Mouse (Mus musculus) activated CD4-positive, CD25-positive, alpha-beta regulatory T cell (primary cell): ENCODE data around the gene Lrrc3. TPM values are rescaled to one million over a fixed set of nuclear protein-coding genes. Genes with fewer than 3 reads are reported as not detected.

ENCODE experiments used
- polyA plus RNA-seq, 2 experiments: library from polyadenylated mRNA; unstranded; fragments of 100-300 nt; shearing (Covaris generic); gene quantifications; one replicate each; pipeline ENCODE4 v1.2.1; 2017

Lrrc3 gene
- polyA plus RNA-seq = under 1 TPM in 1 of 2 experiments, not detected in 1; 0.22 TPM

GRCm38 (mm10) chr10:77902211-77902893 is at the start of gene Lrrc3:
Gene Lrrc3, minus strand, starts transcription at chr10:77902536.

GRCm38 (mm10) chr10:77861675-77862074 is 40.7 kb downstream of the Lrrc3 start, which contains the start of gene Gm3285:
Gene Gm3285, plus strand, starts transcription at chr10:77861975.

GRCm38 (mm10) chr10:77852559-77852958 is 49.8 kb downstream of the Lrrc3 start, which contains the start of gene Gm10318:
Gene Gm10318, plus strand, starts transcription at chr10:77852859.

Other genes starting within 250 kb of the Lrrc3 start
- gene Tspear, start 216.0 kb downstream of the Lrrc3 start, polyA plus RNA-seq = under 1 TPM; 0.29 to 0.33 TPM
- gene Gm19402, start 211.8 kb downstream of the Lrrc3 start, polyA plus RNA-seq = not detected
- gene Gm9508, start 205.3 kb downstream of the Lrrc3 start, polyA plus RNA-seq = not detected
- gene Gm10272, start 195.9 kb downstream of the Lrrc3 start, polyA plus RNA-seq = not detected
- gene Gm10024, start 191.1 kb downstream of the Lrrc3 start, polyA plus RNA-seq = under 1 TPM in 1 of 2 experiments, not detected in 1; 0.65 TPM
- gene Gm10142, start 186.7 kb downstream of the Lrrc3 start, polyA plus RNA-seq = not detected
- not detected for gene Krtap12-1, start 181.9 kb downstream of the Lrrc3 start, polyA plus RNA-seq
- not detected for gene Gm10100, start 176.1 kb downstream of the Lrrc3 start, polyA plus RNA-seq
- gene Gm18596, start 159.9 kb downstream of the Lrrc3 start, polyA plus RNA-seq = not detected
- not detected for gene Gm9736, start 151.2 kb downstream of the Lrrc3 start, polyA plus RNA-seq
- not detected for gene Gm3233, start 142.9 kb downstream of the Lrrc3 start, polyA plus RNA-seq
- gene Gm3238, start 131.2 kb downstream of the Lrrc3 start, polyA plus RNA-seq = not detected
- not detected for gene Gm7138, start 125.6 kb downstream of the Lrrc3 start, polyA plus RNA-seq
- not detected for gene Gm3250, start 120.0 kb downstream of the Lrrc3 start, polyA plus RNA-seq
- gene Gm7137, start 114.3 kb downstream of the Lrrc3 start, polyA plus RNA-seq = not detected
- not detected for gene Gm9639, start 107.5 kb downstream of the Lrrc3 start, polyA plus RNA-seq
- not detected for gene Gm19668, start 103.4 kb downstream of the Lrrc3 start, polyA plus RNA-seq
- not detected for gene Gm9507, start 90.7 kb downstream of the Lrrc3 start, polyA plus RNA-seq
- gene Gm2696, start 87.9 kb downstream of the Lrrc3 start, polyA plus RNA-seq = not detected
- under 1 TPM in 1 of 2 experiments, not detected in 1; 0.21 TPM for gene Krtap10-4, start 75.4 kb downstream of the Lrrc3 start, polyA plus RNA-seq
- not detected for gene Krtap10-10, start 66.6 kb downstream of the Lrrc3 start, polyA plus RNA-seq
- gene Gm36176, start 55.7 kb downstream of the Lrrc3 start, polyA plus RNA-seq = not detected
- not detected for gene Gm10318, start 49.7 kb downstream of the Lrrc3 start, polyA plus RNA-seq
- not detected for gene Gm3285, start 40.6 kb downstream of the Lrrc3 start, polyA plus RNA-seq
- 1 to 10 TPM; 1.2 to 1.7 TPM for gene Trpm2, start 68.0 kb upstream of the Lrrc3 start, polyA plus RNA-seq
- gene 1810043G02Rik, start 76.0 kb upstream of the Lrrc3 start, polyA plus RNA-seq = 10 to 100 TPM in 1 of 2 experiments, 1 to 10 TPM in 1; 5.0 to 11.3 TPM
- 10 to 100 TPM; 53.8 to 58.8 TPM for gene Pfkl, start 107.5 kb upstream of the Lrrc3 start, polyA plus RNA-seq
- under 1 TPM in 1 of 2 experiments, not detected in 1; 0.20 TPM for gene Dnmt3l, start 139.4 kb upstream of the Lrrc3 start, polyA plus RNA-seq
- gene Aire, start 141.1 kb upstream of the Lrrc3 start, polyA plus RNA-seq = 1 to 10 TPM in 1 of 2 experiments, under 1 TPM in 1; 0.21 to 1.5 TPM
- 10 to 100 TPM in 1 of 2 experiments, 1 to 10 TPM in 1; 5.3 to 11.4 TPM for gene Icosl, start 166.8 kb upstream of the Lrrc3 start, polyA plus RNA-seq